Mouse (Mus musculus) testis, postnatal 14 days (tissue): ENCODE measurements at regions not wholly inside any gene's neighbourhood (a gene's known extent, or its start where the extent isn't known, plus 50 kb on each side); places are given as distances from the start of the nearest gene placed in this dataset.
"Not testable (repeated sequence)": the region's sequence is repeated elsewhere in the genome, so short reads cannot be mapped to it uniquely, and the experiment has no call there.

Experiments
- DNase-seq: peaks from one replicate; pipeline ENCODE4 v3.0.0; 2021; ENCODE audit warnings: low spot score

- DNase-seq: no peak
Measured at GRCm38 (mm10) chr3:34709553-34709952, 59.3 kb downstream of the Sox2 start.

- DNase-seq: not testable (repeated sequence)
Measured at GRCm38 (mm10) chr3:34712137-34712536, 61.9 kb downstream of the Sox2 start.

GRCm38 (mm10) chr3:34722506-34722905 lies 72.3 kb downstream of the Sox2 start:
- no peak for DNase-seq

GRCm38 (mm10) chr3:34726955-34727354 lies 76.8 kb downstream of the Sox2 start:
- no peak for DNase-seq

- no peak for DNase-seq
Measured at GRCm38 (mm10) chr3:34728282-34728681, 78.1 kb downstream of the Sox2 start.

- no peak for DNase-seq
Measured at GRCm38 (mm10) chr3:34734966-34735365, 84.8 kb downstream of the Sox2 start.

- no peak for DNase-seq
Measured at GRCm38 (mm10) chr3:34738001-34738400, 87.8 kb downstream of the Sox2 start.

- no peak for DNase-seq
Measured at GRCm38 (mm10) chr3:34738938-34739337, 88.7 kb downstream of the Sox2 start.

- DNase-seq: no peak
Measured at GRCm38 (mm10) chr3:34739693-34740092, 89.5 kb downstream of the Sox2 start.

GRCm38 (mm10) chr3:34740110-34740509 lies 89.9 kb downstream of the Sox2 start:
- DNase-seq: no peak

GRCm38 (mm10) chr3:34745181-34745736 lies 95.1 kb downstream of the Sox2 start:
- DNase-seq: no peak

- DNase-seq: no peak
Measured at GRCm38 (mm10) chr3:34747499-34748093, 97.4 kb downstream of the Sox2 start.

- DNase-seq: no peak
Measured at GRCm38 (mm10) chr3:34749989-34750388, 99.8 kb downstream of the Sox2 start.

GRCm38 (mm10) chr3:34751551-34751950 lies 101.3 kb downstream of the Sox2 start:
- DNase-seq: no peak

GRCm38 (mm10) chr3:34753557-34753956 lies 103.4 kb downstream of the Sox2 start:
- DNase-seq: no peak

- DNase-seq: no peak
Measured at GRCm38 (mm10) chr3:34754781-34755180, 104.6 kb downstream of the Sox2 start.

- not testable (repeated sequence) for DNase-seq
Measured at GRCm38 (mm10) chr3:34755282-34755681, 105.1 kb downstream of the Sox2 start.

GRCm38 (mm10) chr3:34756632-34757031 lies 106.4 kb downstream of the Sox2 start:
- peak; percentile 26 for DNase-seq

GRCm38 (mm10) chr3:34757130-34757529 lies 106.9 kb downstream of the Sox2 start:
- no peak for DNase-seq

GRCm38 (mm10) chr3:34757813-34758510 lies 107.8 kb downstream of the Sox2 start:
- DNase-seq: no peak

- DNase-seq: peak; percentile 10
Measured at GRCm38 (mm10) chr3:34759942-34760640, 109.9 kb downstream of the Sox2 start.

- DNase-seq: no peak
Measured at GRCm38 (mm10) chr3:34761162-34761769, 111.1 kb downstream of the Sox2 start.
